Mouse (Mus musculus) liver, embryonic 11.5 days (tissue): ENCODE data around the gene 1700029H14Rik. TPM values are rescaled to one million over a fixed set of nuclear protein-coding genes. Genes with fewer than 3 reads are reported as not detected.

Experiments
- ATAC-seq: fragments of 200-750 bp; cut with Nextera tagmentation; replicated peaks from 2 replicates; pipeline ENCODE4 v1.8.0; 2017; ENCODE audit warnings: moderate number of reproducible peaks, mild to moderate bottlenecking, moderate TSS enrichment, moderate library complexity; ENCODE audit not compliant: low FRiP score
- DNase-seq: peaks from one replicate; pipeline ENCODE4 v3.0.0-alpha.2; 2017; ENCODE audit warnings: low spot score
- H3K27ac ChIP-seq: fragments of 300-500 bp; sonication (generic); 2 replicates; pipeline ENCODE4 v1.5.1; 2014; ENCODE audit warnings: mild to moderate bottlenecking, low read depth, low read length, control low read depth
- H3K27me3 ChIP-seq: fragments of 300-500 bp; sonication (generic); replicated peaks from 2 replicates; pipeline ENCODE4 v1.6.1; 2014; ENCODE audit warnings: low read length, mixed read lengths; ENCODE audit not compliant: control insufficient read depth, insufficient read depth
- H3K36me3 ChIP-seq: fragments of 300-500 bp; sonication (generic); 2 replicates; pipeline ENCODE4 v1.6.1; 2014; ENCODE audit warnings: mild to moderate bottlenecking, low read length, moderate library complexity, mixed read lengths; ENCODE audit not compliant: control insufficient read depth, insufficient read depth
- H3K4me1 ChIP-seq: fragments of 300-500 bp; sonication (generic); replicated peaks from 2 replicates; pipeline ENCODE4 v1.6.1; 2014; ENCODE audit warnings: low read length, mixed read lengths; ENCODE audit not compliant: control insufficient read depth, insufficient read depth
- H3K4me2 ChIP-seq: fragments of 300-500 bp; sonication (generic); 2 replicates; pipeline ENCODE4 v1.6.1; 2014; ENCODE audit warnings: mild to moderate bottlenecking, control low read depth, moderate library complexity
- H3K4me3 ChIP-seq: fragments of 300-500 bp; sonication (generic); 2 replicates; pipeline ENCODE4 v1.5.1; 2014; ENCODE audit warnings: low read depth, low read length, control low read depth
- H3K9ac ChIP-seq: fragments of 300-500 bp; sonication (generic); 2 replicates; pipeline ENCODE4 v1.6.1; 2014; ENCODE audit warnings: low read depth, low read length, control low read depth
- H3K9me3 ChIP-seq: fragments of 300-500 bp; sonication (generic); 2 replicates; pipeline ENCODE4 v1.6.1; 2016; ENCODE audit warnings: low read length, inconsistent platforms, mixed read lengths; ENCODE audit not compliant: control insufficient read depth
- WGBS: fragments of 180-500 bp; shearing (Covaris S2); extraction: QIAGEN DNeasy Blood & Tissue Kit; methylation state at CpG from one replicate; pipeline ENCODE4 v1.1.7; 2014; 5-methylcytosine and 5-hydroxymethylcytosine counted together
- polyA plus RNA-seq: library from polyadenylated mRNA; unstranded; fragments of >200 nt; fragmentation: Nextera tagmentation; extraction: Ambion mirVana; gene quantifications from 2 replicates; pipeline ENCODE4 v1.2.1, GENCODE M21; 2014

1700029H14Rik gene
- polyA plus RNA-seq, 1 experiment from 2014 or later, result not detected

DNA sequence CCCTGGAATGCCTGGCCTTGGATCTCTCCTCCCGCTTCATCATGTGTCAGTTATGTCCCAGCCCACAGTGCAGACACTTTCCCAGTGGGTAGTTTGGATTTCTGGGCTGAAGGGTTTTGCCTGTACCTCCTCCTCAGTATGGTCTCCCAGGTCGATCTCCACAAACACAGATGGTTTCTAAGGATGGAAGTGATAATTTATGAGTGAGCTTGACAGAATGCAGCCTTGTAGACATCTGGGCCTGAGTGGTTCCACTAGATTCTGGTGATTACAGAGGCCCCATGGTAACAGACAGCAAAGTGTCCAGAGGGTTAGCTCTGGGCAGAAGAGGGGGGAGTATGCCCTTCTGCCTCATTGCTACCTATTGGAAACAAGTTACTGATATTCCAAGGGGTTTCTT, 4.7 kb downstream of the 1700029H14Rik start:
- H3K4me3 ChIP-seq, result no peak overlapping the region
- H3K27ac ChIP-seq, result no peak overlapping the region
- no peaks in the 10 kb centered on the region for H3K9me3 ChIP-seq
- no peaks in the 10 kb centered on the region for H3K27me3 ChIP-seq
- DNase-seq, result no peak
- ATAC-seq, result no peak
- no peaks in the 10 kb centered on the region for H3K36me3 ChIP-seq
- no peaks in the 10 kb centered on the region for H3K4me1 ChIP-seq
- H3K9ac ChIP-seq, result no peak overlapping the region
- 65% methylated on average over 2 of the region's 2 CpGs for WGBS
- no peak overlapping the region for H3K4me2 ChIP-seq

DNA sequence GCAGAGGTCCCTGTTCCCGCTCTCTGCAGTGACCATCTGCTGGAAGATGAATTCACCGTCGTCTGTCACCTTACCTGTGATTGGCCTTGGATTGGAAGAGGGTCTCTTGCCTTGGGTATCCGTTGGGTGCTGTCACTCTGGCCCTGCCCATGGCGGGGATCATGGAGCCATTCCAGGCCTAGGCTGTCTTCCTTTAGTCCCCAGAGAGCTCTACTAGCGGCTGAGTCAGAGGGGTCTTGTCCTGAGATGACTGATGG, 10.8 kb downstream of the 1700029H14Rik start:
- H3K4me3 ChIP-seq, result no peak overlapping the region
- no peak overlapping the region for H3K9ac ChIP-seq
- no peaks in the 10 kb centered on the region for H3K36me3 ChIP-seq
- no peak overlapping the region for H3K4me2 ChIP-seq
- DNase-seq, result no peak
- H3K9me3 ChIP-seq, result no peaks in the 10 kb centered on the region
- H3K27me3 ChIP-seq, result no peaks in the 10 kb centered on the region
- H3K27ac ChIP-seq, result no peak overlapping the region
- no peaks in the 10 kb centered on the region for H3K4me1 ChIP-seq
- WGBS, result 79% methylated on average over 6 of the region's 6 CpGs
- no peak for ATAC-seq

DNA sequence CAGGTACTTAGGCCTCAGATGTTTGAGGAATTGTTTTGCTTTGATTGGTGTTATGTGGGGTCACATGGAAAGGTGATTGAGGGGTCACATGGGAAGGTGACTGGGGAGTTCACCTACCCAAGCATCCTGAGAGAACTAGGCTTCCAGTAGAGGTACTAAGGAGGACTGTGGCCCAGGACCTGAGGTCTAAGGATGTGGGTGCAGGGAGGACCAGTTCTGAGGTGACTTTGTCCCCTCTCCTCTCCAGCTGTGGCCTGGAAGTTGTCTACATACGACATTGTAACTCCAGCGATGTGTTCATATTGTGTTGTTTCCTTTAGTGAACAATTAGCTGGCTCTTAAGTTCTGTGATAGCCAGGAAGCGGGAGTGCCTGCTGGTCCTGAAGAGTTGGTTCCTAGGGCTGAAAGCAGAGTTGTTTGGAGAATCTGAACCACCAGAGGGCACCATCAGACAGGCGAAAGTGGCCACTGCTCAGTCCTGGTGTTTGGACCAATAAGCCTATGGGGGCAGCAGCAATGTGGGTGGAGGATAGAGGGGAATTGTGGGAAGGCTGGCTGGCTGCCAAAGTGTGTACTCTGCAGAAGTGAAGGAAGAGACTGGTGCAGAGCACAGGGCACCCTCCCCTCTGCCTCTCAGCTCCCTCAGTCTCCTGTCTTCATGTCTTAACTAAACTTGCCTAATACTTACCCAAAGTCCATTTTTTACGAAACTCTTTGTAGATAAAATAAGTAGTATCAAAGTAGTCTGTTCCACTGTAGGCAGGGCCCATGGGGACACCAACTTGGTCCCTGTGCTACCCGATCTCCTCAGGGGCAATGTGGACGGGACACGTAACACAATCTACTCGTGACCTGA, 11.3 kb downstream of the 1700029H14Rik start:
- Histone ChIP-seq H3K27ac (no peak overlapping the region), H3K9ac (no peak overlapping the region), H3K4me3 (no peak overlapping the region), H3K4me2 (no peak overlapping the region), H3K9me3 (no peaks in the 10 kb centered on the region), H3K4me1 (no peaks in the 10 kb centered on the region), H3K27me3 (no peaks in the 10 kb centered on the region), H3K36me3 (no peaks in the 10 kb centered on the region)
- WGBS, result 49% methylated on average over 9 of the region's 9 CpGs
- DNase-seq (peak; percentile 76), ATAC-seq (peak; percentile 79)

DNA sequence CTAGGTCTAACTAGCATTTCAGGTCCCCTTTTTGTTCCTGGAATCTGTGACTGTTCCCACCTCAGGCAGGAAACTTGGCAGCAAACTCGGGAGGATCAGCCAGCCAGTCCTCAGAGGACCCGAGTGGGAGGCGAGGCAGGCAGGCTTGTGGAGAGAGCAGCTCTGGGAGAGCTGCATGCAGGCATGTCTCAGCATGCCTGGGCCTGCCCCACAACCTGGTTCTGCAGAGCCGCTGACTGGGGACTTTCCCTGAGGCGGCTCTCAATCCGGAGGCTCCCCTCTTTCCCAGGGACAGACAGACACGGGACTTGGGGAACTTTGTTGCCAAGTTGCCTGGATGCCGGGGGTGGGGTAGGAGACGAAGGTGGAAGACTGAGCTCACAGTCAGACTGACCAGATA, 13.4 kb downstream of the 1700029H14Rik start:
- H3K9me3 ChIP-seq, result no peaks in the 10 kb centered on the region
- no peak overlapping the region for H3K9ac ChIP-seq
- DNase-seq (no peak), ATAC-seq (no peak)
- H3K4me2 ChIP-seq, result no peak overlapping the region
- no peak overlapping the region for H3K4me3 ChIP-seq
- H3K36me3 ChIP-seq, result no peaks in the 10 kb centered on the region
- H3K27me3 ChIP-seq, result no peaks in the 10 kb centered on the region
- no peak overlapping the region for H3K27ac ChIP-seq
- WGBS, result 50% methylated on average over 9 of the region's 9 CpGs
- H3K4me1 ChIP-seq, result no peaks in the 10 kb centered on the region

DNA sequence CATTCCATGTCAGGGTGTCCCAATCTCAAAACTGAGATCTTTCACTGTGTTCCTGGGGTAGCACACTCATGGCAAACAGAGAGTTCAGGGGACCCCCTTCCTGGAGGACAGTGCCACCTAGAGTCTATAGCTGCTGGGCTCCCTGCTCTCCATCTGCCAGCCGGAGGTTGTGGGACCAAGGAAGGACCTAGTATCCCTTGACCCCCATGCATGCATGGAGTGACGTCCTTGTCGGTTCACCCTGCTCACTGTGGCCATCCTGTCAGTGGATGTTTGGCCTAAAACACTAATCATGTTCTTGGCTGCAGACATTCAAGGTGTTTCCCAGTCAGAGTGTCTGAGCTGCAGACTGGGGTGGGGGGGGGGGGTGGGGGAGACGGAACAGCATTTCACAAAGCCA, 14.0 kb downstream of the 1700029H14Rik start:
- no peak overlapping the region for H3K9ac ChIP-seq
- H3K27me3 ChIP-seq, result no peaks in the 10 kb centered on the region
- H3K9me3 ChIP-seq, result no peaks in the 10 kb centered on the region
- ATAC-seq (no peak), DNase-seq (no peak)
- H3K4me3 ChIP-seq, result no peak overlapping the region
- no peak overlapping the region for H3K4me2 ChIP-seq
- WGBS, result 34% methylated on average over 4 of the region's 4 CpGs
- H3K36me3 ChIP-seq, result no peaks in the 10 kb centered on the region
- H3K4me1 ChIP-seq, result no peaks in the 10 kb centered on the region
- no peak overlapping the region for H3K27ac ChIP-seq

DNA sequence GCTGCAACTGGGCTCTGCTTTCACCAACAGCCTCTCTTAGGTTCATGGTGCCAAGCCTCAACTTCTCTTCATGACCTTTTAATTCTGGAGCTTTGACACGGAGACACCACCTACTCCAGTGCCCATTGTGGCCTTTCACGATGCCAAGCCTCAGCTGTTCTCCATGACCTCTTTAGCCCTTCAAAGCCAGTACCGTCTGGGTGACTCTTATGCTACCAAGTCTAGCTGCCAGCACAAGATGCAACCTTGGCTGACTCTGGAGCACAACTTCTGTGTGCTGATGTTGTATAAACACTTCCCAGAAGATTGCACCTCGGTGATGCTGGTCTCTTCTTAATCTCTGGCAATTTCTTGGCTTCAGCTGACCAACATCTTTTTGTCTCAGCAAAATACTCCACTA, 15.8 kb downstream of the 1700029H14Rik start:
- 84% methylated on average over 4 of the region's 4 CpGs for WGBS
- Histone ChIP-seq H3K4me3 (no peak overlapping the region), H3K4me2 (no peak overlapping the region), H3K27ac (no peak overlapping the region), H3K9me3 (no peaks in the 10 kb centered on the region), H3K27me3 (no peaks in the 10 kb centered on the region), H3K4me1 (no peaks in the 10 kb centered on the region), H3K9ac (no peak overlapping the region), H3K36me3 (no peaks in the 10 kb centered on the region)
- no peak for ATAC-seq
- DNase-seq, result no peak

DNA sequence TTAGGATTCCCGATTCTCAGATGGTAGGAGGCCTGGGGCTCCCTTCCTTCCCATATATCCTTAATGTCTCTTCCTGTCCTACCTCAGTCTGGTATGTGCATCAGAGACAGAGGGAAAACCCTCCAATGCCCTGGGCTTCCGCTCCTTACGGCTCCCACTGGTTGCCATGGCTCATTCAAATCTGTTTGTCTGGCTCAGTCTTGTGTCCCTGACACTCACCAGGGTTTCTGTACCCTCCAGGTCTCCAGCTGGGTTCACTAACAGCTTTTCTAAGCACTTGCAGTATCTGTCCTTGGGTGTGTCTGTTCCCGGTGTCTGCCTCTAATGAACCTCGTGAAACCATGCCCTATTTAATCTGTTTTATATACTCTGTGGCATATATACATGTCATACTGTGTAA, 20.7 kb downstream of the 1700029H14Rik start:
- no peak overlapping the region for H3K4me2 ChIP-seq
- ATAC-seq, result no peak
- H3K27me3 ChIP-seq, result no peaks in the 10 kb centered on the region; the same call in 1 of the 2 replicates
- no peak overlapping the region for H3K4me3 ChIP-seq
- WGBS, result 71% methylated on average over 5 of the region's 5 CpGs
- no peak overlapping the region for H3K27ac ChIP-seq
- no peaks in the 10 kb centered on the region for H3K36me3 ChIP-seq
- H3K9me3 ChIP-seq, result no peaks in the 10 kb centered on the region
- no peaks in the 10 kb centered on the region for H3K4me1 ChIP-seq
- no peak for DNase-seq
- no peak overlapping the region for H3K9ac ChIP-seq

DNA sequence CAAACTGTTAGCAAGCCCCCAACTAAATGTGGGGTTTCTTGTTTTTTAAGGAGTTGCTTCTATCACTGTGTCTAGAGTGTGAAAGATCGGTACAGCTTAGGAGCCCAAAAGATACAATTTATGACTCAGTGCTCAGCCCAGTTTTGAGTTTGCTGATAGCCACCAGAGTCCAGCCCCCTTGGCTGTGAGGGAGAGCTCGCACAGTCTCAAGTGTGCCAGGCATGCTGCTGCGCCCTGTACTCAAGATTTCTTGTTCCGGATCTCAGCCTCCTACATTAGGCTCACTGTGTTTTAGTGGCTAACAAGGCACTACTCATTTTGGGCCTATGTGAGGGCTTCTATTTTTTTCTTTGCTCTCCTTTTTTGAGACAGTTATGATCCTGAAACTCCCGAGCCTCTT, 22.1 kb downstream of the 1700029H14Rik start:
- Histone ChIP-seq H3K4me3 (no peak overlapping the region), H3K36me3 (no peaks in the 10 kb centered on the region), H3K9ac (no peak overlapping the region), H3K4me1 (no peaks in the 10 kb centered on the region), H3K4me2 (no peak overlapping the region), H3K27ac (no peak overlapping the region), H3K27me3 (no peaks in the 10 kb centered on the region; the same call in 1 of the 2 replicates), H3K9me3 (no peaks in the 10 kb centered on the region)
- 82% methylated on average over 5 of the region's 5 CpGs for WGBS
- no peak for DNase-seq
- no peak for ATAC-seq

DNA sequence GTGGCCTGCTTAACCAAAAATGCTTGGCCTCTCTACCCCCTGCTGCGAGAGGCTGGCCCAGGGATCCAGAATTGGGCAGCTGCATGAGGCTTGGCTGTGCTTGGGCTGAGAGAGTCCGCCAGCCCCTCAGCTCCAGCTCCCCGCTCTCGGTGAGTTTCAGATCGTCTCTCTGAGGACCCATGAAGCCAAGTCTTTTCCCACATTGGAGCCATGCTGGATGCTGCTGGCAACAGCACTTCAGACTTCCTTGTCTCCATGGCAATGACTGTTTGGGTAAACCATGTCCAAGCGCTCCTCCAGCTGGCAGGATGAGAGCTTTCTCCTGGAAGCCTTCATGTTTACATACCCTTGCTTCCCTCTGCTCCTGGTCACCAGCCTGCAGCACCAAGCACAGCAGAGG, 23.4 kb downstream of the 1700029H14Rik start:
- H3K4me1 ChIP-seq, result no peaks in the 10 kb centered on the region
- no peak for ATAC-seq
- H3K36me3 ChIP-seq, result no peaks in the 10 kb centered on the region
- DNase-seq, result no peak
- no peaks in the 10 kb centered on the region for H3K9me3 ChIP-seq
- no peak overlapping the region for H3K27ac ChIP-seq
- WGBS, result 70% methylated on average over 6 of the region's 6 CpGs
- no peak overlapping the region for H3K9ac ChIP-seq
- H3K4me3 ChIP-seq, result no peak overlapping the region
- H3K27me3 ChIP-seq, result no peaks in the 10 kb centered on the region; the same call in 1 of the 2 replicates
- no peak overlapping the region for H3K4me2 ChIP-seq
